Mouse (Mus musculus): ENCODE measurements around the gene Chuk. TPM values are rescaled to one million over a fixed set of nuclear protein-coding genes. Genes with fewer than 3 reads are reported as not detected.

Chuk gene
- polyA plus RNA-seq, 1 experiment, result 44.4 TPM

GRCm38 (mm10) chr19:44024921-44025585, 82.2 kb downstream of the Chuk start:
- no peak overlapping the region for H3K27ac ChIP-seq (ENCODE audit: insufficient read depth, low read depth, low read length)
- peaks cover 6% of the 10 kb centered on the region for H3K4me1 ChIP-seq (ENCODE audit: control insufficient read depth, insufficient read depth, low read length)
- TF ChIP-seq POLR2A (IDR thresholded peaks at IDR 0.05; ENCODE audit: borderline replicate concordance, low read depth, low read length) (no peak), CTCF (IDR thresholded peaks at IDR 0.05; ENCODE audit: low read depth, low read length) (no peak)
- H3K4me3 ChIP-seq (ENCODE audit: insufficient read depth, low read length), result no peak overlapping the region

Other genes starting within 250 kb of the Chuk start
- gene Dnmbp, start 167.3 kb downstream of the Chuk start, polyA plus RNA-seq (2012; ENCODE audit: insufficient read depth, insufficient read length, missing spikeins), result 10.2 and 13.5 TPM in 2 replicates
- 0.28 TPM in 1 of 2 replicates, not detected in the other for gene Cpn1, start 120.9 kb downstream of the Chuk start, polyA plus RNA-seq (2012; ENCODE audit: insufficient read depth, insufficient read length, missing spikeins)
- not detected in 2 replicates for gene Cyp2c23, start 78.3 kb downstream of the Chuk start, polyA plus RNA-seq (2012; ENCODE audit: insufficient read depth, insufficient read length, missing spikeins)
- gene Erlin1, start 37.7 kb downstream of the Chuk start, polyA plus RNA-seq (2012; ENCODE audit: insufficient read depth, insufficient read length, missing spikeins), result 35.1 and 37.6 TPM in 2 replicates
- 18.5 and 19.2 TPM in 2 replicates for gene Cwf19l1, start 28.4 kb upstream of the Chuk start, polyA plus RNA-seq (2012; ENCODE audit: insufficient read depth, insufficient read length, missing spikeins)
- 55.9 and 58.7 TPM in 2 replicates for gene Bloc1s2, start 39.0 kb upstream of the Chuk start, polyA plus RNA-seq (2012; ENCODE audit: insufficient read depth, insufficient read length, missing spikeins)
- not detected in 2 replicates for gene Pkd2l1, start 85.0 kb upstream of the Chuk start, polyA plus RNA-seq (2012; ENCODE audit: insufficient read depth, insufficient read length, missing spikeins)
- gene Scd3, start 95.8 kb upstream of the Chuk start, polyA plus RNA-seq (2012; ENCODE audit: insufficient read depth, insufficient read length, missing spikeins), result not detected in 2 replicates
- gene Scd2, start 186.2 kb upstream of the Chuk start, polyA plus RNA-seq (2012; ENCODE audit: insufficient read depth, insufficient read length, missing spikeins), result 6.7 and 7.7 TPM in 2 replicates
- gene Scd4, start 225.6 kb upstream of the Chuk start, polyA plus RNA-seq (2012; ENCODE audit: insufficient read depth, insufficient read length, missing spikeins), result not detected in 2 replicates